Mouse (Mus musculus): ENCODE measurements around the gene Napa. TPM values are rescaled to one million over a fixed set of nuclear protein-coding genes. Genes with fewer than 3 reads are reported as not detected.

The Napa gene
- polyA plus RNA-seq, 1 experiment from 2014 or later: 150 TPM

DNA sequence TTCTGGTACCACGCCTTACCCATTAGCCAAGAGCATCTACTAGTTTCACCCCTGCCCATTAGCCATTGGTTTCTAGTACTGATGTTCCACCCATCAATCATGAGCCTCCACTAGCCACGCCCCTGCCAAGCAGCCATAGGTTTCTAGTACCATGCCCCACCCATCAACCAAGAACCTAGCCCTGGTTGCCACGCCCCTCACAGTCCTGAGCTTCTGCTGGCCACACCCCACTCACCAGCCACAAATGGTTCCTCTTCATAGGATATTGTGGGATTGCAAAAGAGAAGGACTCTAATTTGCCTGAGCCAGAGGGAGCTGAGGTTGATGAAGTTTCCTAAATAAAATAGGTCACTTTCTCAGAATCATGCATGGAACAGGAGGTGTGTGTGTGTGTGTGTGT is 62.4 kb downstream of the Napa start:
- Histone ChIP-seq H3K4me3 (no peak overlapping the region), H3K4me2 (no peak overlapping the region), H3K9me3 (no peaks in the 10 kb centered on the region), H3K27ac (replicated peaks) (no peak overlapping the region), H3K4me1 (peaks cover 18% of the 10 kb centered on the region), H3K27me3 (replicated peaks) (peaks cover 47% of the 10 kb centered on the region), H3K36me3 (no peaks in the 10 kb centered on the region), H3K9ac (no peak overlapping the region)
- no peak for ATAC-seq (ENCODE audit: extremely low read depth, insufficient number of reproducible peaks, low FRiP score, low TSS enrichment)
- 62% methylated on average over 3 of the region's 3 CpGs for WGBS

DNA sequence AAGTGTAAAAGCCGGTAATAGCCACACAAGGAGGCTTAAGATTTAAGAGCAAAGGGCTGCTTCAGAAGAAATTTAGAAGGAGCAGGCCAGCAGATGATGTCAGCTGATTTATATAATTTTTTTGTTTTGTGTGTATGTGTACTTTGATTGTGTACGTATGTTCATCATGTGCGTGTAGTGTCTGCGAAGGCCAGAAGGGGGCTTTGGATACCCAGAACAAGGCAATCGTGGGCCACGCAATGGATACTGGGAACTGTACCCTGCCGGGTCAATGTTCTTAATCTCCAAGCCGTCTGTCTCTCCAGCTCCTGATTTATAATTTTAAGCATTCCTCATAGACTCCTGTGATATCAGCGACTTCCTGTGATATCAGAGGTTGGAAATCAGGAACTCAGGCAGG is 63.0 kb downstream of the Napa start:
- H3K27ac ChIP-seq (replicated peaks): no peak overlapping the region
- H3K4me3 ChIP-seq: no peak overlapping the region
- WGBS: 86% methylated on average over 9 of the region's 9 CpGs
- H3K9me3 ChIP-seq: no peaks in the 10 kb centered on the region
- H3K4me1 ChIP-seq: peaks cover 14% of the 10 kb centered on the region
- no peak for ATAC-seq (ENCODE audit: extremely low read depth, insufficient number of reproducible peaks, low FRiP score, low TSS enrichment)
- no peak overlapping the region for H3K9ac ChIP-seq
- no peak overlapping the region for H3K4me2 ChIP-seq
- H3K27me3 ChIP-seq (replicated peaks): peaks cover 47% of the 10 kb centered on the region
- no peaks in the 10 kb centered on the region for H3K36me3 ChIP-seq

DNA sequence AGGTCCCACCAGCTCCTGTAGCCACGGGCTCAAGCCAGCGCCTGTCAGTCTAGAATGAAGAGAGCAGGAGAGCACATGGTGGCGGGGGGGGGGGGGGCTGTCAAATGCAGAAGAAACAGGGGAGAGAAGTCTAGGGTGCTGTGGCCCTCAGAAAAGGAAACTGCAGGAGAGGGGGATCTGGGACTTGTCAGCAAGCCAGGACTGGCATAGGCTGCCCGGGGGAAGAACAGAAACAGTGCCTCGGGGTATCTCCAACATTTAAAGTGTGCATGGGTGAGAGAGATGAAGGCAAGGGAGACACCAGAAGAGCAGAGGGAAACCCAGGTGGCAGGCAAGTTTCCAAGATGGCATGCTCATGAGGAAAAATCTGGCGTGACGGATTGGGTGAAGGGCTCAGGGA is 63.8 kb downstream of the Napa start:
- Histone ChIP-seq H3K27ac (replicated peaks) (no peak overlapping the region), H3K36me3 (no peaks in the 10 kb centered on the region), H3K9ac (no peak overlapping the region), H3K9me3 (no peaks in the 10 kb centered on the region), H3K4me2 (no peak overlapping the region), H3K4me1 (peaks cover 7% of the 10 kb centered on the region), H3K4me3 (no peak overlapping the region), H3K27me3 (replicated peaks) (peaks cover 47% of the 10 kb centered on the region)
- 71% methylated on average over 7 of the region's 7 CpGs for WGBS
- ATAC-seq (ENCODE audit: extremely low read depth, insufficient number of reproducible peaks, low FRiP score, low TSS enrichment): no peak

Other genes starting within 250 kb of the Napa start
- not detected in 2 replicates for gene Crx, start 218.5 kb upstream of the Napa start, polyA plus RNA-seq (2015; fragmentation: Nextera tagmentation; extraction: Ambion mirVana)
- gene Crxos, start 215.8 kb upstream of the Napa start, polyA plus RNA-seq (2015; fragmentation: Nextera tagmentation; extraction: Ambion mirVana): not detected in 2 replicates
- gene Selenow, start 176.1 kb upstream of the Napa start, polyA plus RNA-seq (2015; fragmentation: Nextera tagmentation; extraction: Ambion mirVana): 667 and 720 TPM in 2 replicates
- gene Nop53, start 152.4 kb upstream of the Napa start, polyA plus RNA-seq (2015; fragmentation: Nextera tagmentation; extraction: Ambion mirVana): 107 and 116 TPM in 2 replicates
- gene Ehd2, start 130.9 kb upstream of the Napa start, polyA plus RNA-seq (2015; fragmentation: Nextera tagmentation; extraction: Ambion mirVana): 37.4 and 40.2 TPM in 2 replicates
- 4.6 and 5.0 TPM in 2 replicates for gene Bicra, start 50.5 kb upstream of the Napa start, polyA plus RNA-seq (2015; fragmentation: Nextera tagmentation; extraction: Ambion mirVana)
- 0.05 TPM in 1 of 2 replicates, not detected in the other for gene Zfp541, start 36.6 kb upstream of the Napa start, polyA plus RNA-seq (2015; fragmentation: Nextera tagmentation; extraction: Ambion mirVana)
- gene Kptn, start 21.4 kb downstream of the Napa start, polyA plus RNA-seq (2015; fragmentation: Nextera tagmentation; extraction: Ambion mirVana): 31.8 and 35.0 TPM in 2 replicates
- 0.05 and 0.20 TPM in 2 replicates for gene Slc8a2, start 31.4 kb downstream of the Napa start, polyA plus RNA-seq (2015; fragmentation: Nextera tagmentation; extraction: Ambion mirVana)
- 17.1 and 19.4 TPM in 2 replicates for gene Meis3, start 76.6 kb downstream of the Napa start, polyA plus RNA-seq (2015; fragmentation: Nextera tagmentation; extraction: Ambion mirVana)
- 10.5 and 11.0 TPM in 2 replicates for gene Dhx34, start 123.6 kb downstream of the Napa start, polyA plus RNA-seq (2015; fragmentation: Nextera tagmentation; extraction: Ambion mirVana)
- 0.76 and 0.78 TPM in 2 replicates for gene C5ar2, start 145.7 kb downstream of the Napa start, polyA plus RNA-seq (2015; fragmentation: Nextera tagmentation; extraction: Ambion mirVana)
- 1.5 and 2.2 TPM in 2 replicates for gene C5ar1, start 161.1 kb downstream of the Napa start, polyA plus RNA-seq (2015; fragmentation: Nextera tagmentation; extraction: Ambion mirVana)
- 10.7 TPM in 2 replicates for gene Inafm1, start 175.2 kb downstream of the Napa start, polyA plus RNA-seq (2015; fragmentation: Nextera tagmentation; extraction: Ambion mirVana)
- gene Ccdc9, start 188.3 kb downstream of the Napa start, polyA plus RNA-seq (2015; fragmentation: Nextera tagmentation; extraction: Ambion mirVana): 14.3 and 16.5 TPM in 2 replicates
- 8.2 and 8.8 TPM in 2 replicates for gene Bbc3, start 209.9 kb downstream of the Napa start, polyA plus RNA-seq (2015; fragmentation: Nextera tagmentation; extraction: Ambion mirVana)